Mouse (Mus musculus) bone marrow macrophage, adult 2 months (primary cell): Measurements from ENCODE around the gene Zfp335.

Experiments
- CTCF ChIP-seq: IDR thresholded peaks from 2 replicates; pipeline ENCODE4 v1.5.1; 2012; ENCODE audit warnings: low read depth, mild to moderate bottlenecking, low read length, moderate library complexity
- POLR2A ChIP-seq: IDR thresholded peaks from 2 replicates; pipeline ENCODE4 v1.6.1; 2012; ENCODE audit warnings: mild to moderate bottlenecking, low read depth, low read length, borderline replicate concordance

- TF ChIP-seq POLR2A (no peak), CTCF (no peak)
These were observed 65.8 kb downstream of the Zfp335 start for GRCm38 (mm10) chr2:164845782-164846181.
